Mouse (Mus musculus): ENCODE data around the gene Tceal5. TPM values are rescaled to one million over a fixed set of nuclear protein-coding genes. Genes with fewer than 3 reads are reported as not detected.
"Not testable (repeated sequence)": the region's sequence is repeated elsewhere in the genome, so short reads cannot be mapped to it uniquely, and the experiment has no call there.

Gene Tceal5
- 1 to 10 TPM; 5.6 to 6.5 TPM for total RNA-seq (2021)

- DNase-seq, result peak; percentile 13 to 23
- intact Hi-C loops (cut with DNase I), result no loop called here
Observed at GRCm38 (mm10) chrX:136203664-136204066, at the start of gene Tceal5. Tceal5 (minus strand) TSS chrX:136203876.

- intact Hi-C loops (cut with DNase I), result no loop called here
- DNase-seq, result no peak
Observed at GRCm38 (mm10) chrX:136252023-136252729, 48.5 kb upstream of the Tceal5 start.

GRCm38 (mm10) chrX:136249671-136250070 is 46.0 kb upstream of the Tceal5 start:
- intact Hi-C loops (cut with DNase I), result no loop called here
- no peak for DNase-seq

GRCm38 (mm10) chrX:136248811-136249210 is 45.1 kb upstream of the Tceal5 start:
- intact Hi-C loops (cut with DNase I), result no loop called here

DNA sequence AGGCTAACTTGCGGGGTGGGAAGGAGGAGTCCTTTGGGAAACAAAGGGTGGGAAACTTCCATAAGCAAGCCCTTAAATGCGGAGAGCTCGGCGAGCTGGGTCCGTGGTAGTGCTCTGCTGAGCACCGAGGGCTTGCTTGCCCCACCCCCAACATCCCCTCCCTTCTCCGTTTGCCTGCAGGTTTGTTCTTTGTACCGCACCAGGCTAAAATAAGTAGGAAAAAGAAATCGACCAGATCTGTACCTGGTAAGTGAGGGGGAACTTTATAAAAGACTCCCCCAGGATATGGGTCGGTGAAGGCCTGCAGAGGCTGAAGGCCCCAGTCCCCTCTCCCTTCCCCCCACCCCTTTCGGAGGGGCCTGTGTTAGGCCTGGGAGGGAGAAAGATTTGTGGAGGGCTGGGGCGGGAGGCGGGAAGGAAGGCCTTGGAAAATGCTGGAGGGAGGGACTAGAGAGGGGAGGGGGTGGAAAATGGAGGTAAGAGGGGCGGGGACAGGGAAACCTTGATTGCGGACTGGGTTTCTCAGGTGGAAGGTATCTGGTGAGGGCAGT is 41.9 kb upstream of the Tceal5 start:
- intact Hi-C loops (cut with DNase I), result no loop called here
- DNase-seq, result peak; percentile 19 to 24

More at GRCm38 (mm10) chrX:136248811-136249210, 45.1 kb upstream of the Tceal5 start:
- DNase-seq, result no peak

DNA sequence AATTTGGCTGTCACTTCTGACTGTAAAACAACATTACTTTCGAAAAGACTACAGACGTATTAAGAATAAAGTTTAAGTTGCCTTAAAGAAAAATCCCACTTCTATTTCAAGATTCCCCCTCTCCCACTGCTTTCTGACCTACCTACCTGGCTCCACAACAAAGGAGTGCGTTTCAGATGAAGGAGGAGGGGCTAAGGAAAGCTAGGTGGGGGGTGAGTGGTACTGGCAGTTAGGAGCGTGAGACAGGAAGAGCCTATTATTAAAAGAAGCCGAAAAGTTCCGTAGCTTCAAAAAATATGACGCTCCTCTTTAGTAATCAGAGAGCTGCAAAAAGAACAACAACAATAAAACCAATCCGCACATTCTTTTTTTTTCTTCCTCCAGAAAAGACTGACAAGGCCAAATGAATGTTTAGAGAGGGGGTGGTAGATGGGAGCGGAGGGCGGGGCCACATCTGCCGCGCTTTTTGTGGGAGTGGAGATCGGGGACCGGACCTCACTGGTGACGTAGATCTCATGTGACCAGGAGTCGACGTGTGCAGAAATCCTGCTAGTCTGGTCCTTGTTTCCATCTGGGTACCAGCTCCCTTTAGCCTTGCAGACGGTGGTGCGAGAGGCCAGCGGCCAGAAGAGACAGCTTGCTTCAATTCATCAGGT is 41.0 kb upstream of the Tceal5 start, which contains the start of gene Tceal9:
Gene Tceal9, plus strand, starts transcription at position 506 of the 656 bp plus-strand sequence.
- intact Hi-C loops (cut with DNase I), result no loop called here
- DNase-seq, result peak; percentile 77 to 79

DNA sequence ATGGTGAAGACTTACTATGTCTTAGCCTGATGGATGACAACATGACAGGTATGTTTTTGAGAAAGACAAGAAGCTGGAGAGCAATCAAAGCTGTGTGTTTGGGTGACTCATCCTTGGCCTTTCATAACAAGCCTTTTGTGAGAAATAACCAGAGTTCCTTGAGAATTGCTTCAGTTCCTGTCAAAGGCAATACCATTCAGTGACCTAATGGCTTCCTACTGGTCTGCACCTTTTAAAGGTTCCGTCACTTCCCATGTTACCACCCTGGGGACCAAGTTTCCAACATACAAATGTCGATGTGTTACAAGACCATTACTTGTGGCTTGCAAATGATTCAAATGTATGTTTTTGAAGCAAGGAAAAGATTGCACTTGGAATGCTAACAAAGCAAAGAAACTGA is 39.5 kb upstream of the Tceal5 start:
- DNase-seq, result no peak
- intact Hi-C loops (cut with DNase I), result no loop called here

DNA sequence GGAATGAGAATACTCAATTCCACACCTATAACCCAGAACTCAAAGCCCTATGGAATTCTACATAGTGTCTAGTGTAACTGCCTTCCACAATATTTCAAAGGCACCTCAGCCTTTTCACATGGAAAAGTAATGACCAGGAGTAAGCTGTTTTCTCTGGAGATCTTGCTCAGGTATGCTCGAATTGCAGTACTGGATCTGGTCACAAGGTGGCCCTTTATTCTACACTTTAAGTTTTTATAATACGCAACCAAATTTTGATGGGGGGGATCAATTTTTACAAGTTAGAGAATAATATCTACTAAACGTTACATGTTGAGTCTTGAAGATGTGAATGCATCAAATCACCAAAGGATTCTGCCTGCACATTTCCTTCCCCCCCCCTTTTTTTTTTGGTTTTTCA is 34.4 kb upstream of the Tceal5 start:
- intact Hi-C loops (cut with DNase I), result loop anchor here (5.0 kb wide), 1 partner anchor 84 kb away; no protein-coding TSS in a partner anchor
- DNase-seq, result peak; percentile 35 to 43

GRCm38 (mm10) chrX:136227768-136228167 is 24.1 kb upstream of the Tceal5 start:
- peak; percentile 19 to 24 for DNase-seq

DNA sequence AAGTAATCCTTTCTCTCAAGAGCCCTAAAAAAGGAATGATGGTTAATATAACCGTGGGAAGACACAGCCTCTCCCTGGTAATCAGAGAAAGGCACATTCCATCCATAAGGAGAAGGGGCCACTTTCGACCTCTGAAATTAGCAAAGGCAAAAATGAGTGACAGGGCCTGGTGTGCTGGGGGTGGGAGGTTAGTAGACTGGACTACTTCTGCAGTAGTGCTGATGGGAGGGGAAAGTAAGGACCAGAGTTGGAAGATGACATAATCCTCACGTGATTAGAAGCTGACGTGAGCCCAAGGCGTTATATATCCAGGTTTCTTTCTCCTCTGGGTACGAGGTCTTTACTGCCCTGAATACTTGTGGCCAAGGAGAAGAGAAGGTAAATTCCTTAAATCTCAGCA is 20.0 kb upstream of the Tceal5 start:
- no peak for DNase-seq
- intact Hi-C loops (cut with DNase I), result no loop called here

More at GRCm38 (mm10) chrX:136227768-136228167, 24.1 kb upstream of the Tceal5 start:
- intact Hi-C loops (cut with DNase I), result no loop called here

GRCm38 (mm10) chrX:136216303-136216702 is 12.6 kb upstream of the Tceal5 start:
- intact Hi-C loops (cut with DNase I), result no loop called here
- no peak for DNase-seq

- DNase-seq; intact Hi-C loops (cut with DNase I): not testable (repeated sequence)
Observed at GRCm38 (mm10) chrX:136214729-136215677, 11.3 kb upstream of the Tceal5 start, which contains the start of the genes Tceal7 and Bex1. Tceal7 (plus strand) TSS chrX:136214779. Bex1 (minus strand) TSS chrX:136215513.

- DNase-seq, result no peak
- intact Hi-C loops (cut with DNase I), result no loop called here
Observed at GRCm38 (mm10) chrX:136213396-136213795, 9.7 kb upstream of the Tceal5 start.

DNA sequence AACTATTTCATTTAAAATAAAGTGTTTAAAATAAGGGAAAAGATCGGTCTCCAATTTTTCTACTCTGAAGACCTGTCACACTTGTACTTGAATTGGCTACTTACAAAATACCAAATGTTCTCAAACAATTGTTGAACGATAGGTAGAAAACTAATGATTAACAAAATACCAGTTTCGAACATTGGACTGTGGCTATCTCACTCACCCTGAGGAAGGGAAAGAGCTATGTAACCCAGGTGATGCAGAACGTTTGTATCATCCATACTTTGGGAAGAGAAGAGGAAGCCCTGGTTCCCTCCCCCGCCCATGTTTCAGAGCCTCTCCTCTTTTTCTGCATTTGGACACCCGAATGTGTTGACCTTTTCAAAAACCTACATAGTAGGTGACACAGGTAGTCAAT is 730 bp upstream of the Tceal5 start:
- intact Hi-C loops (cut with DNase I), result no loop called here
- no peak for DNase-seq

DNA sequence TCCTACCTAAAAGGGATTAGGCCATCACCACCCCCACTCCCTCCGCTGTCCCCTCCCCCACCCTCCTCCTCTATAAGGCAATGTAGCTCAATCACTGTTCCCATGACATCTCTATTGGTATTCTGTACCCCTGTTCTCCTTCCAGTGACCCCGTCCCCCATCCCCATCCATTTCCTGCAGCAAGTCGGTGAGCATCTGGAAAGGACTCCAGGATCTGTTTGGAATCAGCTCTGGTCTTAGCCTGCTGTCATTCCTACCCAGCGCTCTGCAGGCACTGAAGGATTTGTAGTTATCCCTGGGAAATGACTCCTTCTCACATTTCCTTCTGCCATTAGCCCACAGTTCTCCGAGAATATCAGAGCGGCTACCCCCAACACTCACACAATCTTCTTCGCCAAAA is 419 bp downstream of the Tceal5 start:
- peak in 1 of 2 experiments; percentile 6 for DNase-seq
- intact Hi-C loops (cut with DNase I), result no loop called here

GRCm38 (mm10) chrX:136196873-136197272 is 6.8 kb downstream of the Tceal5 start:
- peak in 1 of 2 experiments; percentile 29 for DNase-seq
- intact Hi-C loops (cut with DNase I), result loop anchor here (1.0 to 5.0 kb wide), 2 partner anchors 107 to 125 kb away; no protein-coding TSS in a partner anchor

DNA sequence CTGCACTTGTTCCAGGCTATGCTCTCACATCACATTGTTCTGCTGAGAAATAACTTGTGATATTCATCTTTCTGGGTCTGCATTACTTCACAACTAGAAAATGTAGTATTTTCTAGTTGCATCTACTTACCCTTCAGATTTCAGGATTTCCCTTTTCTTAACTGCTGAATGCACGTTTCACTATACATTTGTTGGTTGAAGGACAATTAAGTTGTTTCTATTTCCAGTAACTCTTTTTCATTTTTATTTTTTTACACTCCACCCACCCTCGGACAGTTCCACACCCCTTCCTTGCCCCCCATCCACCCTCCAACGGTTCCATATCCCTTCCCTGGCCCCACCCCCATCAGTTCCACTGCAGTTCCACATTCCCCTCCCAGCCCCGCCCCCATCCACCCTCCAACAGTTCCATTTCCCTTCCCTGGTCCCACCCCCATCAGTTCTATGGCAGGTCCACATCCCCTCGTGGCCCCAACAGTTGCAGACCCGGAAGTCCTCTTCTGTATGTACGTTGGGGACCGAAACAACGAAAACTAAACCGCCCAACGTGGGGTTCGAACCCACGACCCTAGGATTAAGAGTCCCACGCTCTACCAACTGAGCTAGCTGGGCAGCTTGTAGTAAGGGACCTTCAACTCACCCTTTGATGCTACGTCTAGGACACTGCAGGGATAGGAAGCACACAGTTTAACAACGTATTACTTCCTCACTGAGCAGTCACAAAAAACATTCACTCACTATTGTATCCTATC is 8.3 kb downstream of the Tceal5 start:
- no peak for DNase-seq
- intact Hi-C loops (cut with DNase I), result loop anchor here (5.0 kb wide), 1 partner anchor 127 kb away; no protein-coding TSS in a partner anchor

DNA sequence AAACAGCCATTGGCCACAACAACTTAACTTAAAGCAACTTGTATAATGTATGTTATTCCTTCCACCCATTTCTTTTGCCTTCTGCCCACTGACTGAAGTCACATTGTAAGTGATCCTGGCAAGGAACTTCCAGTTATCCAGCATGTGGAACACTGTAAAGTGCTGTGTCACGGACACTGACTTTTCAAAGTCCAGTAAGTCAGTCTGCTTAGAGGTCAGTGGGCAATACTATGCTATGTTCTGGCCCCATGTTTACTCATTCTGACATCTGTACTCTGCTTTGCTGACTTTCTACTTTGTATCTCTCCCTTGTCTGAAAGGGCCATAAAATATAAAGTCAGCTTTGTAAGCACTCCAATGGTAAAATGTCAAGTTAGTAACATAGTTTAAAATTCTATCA is 20.6 kb downstream of the Tceal5 start:
- intact Hi-C loops (cut with DNase I), result no loop called here
- no peak for DNase-seq

- intact Hi-C loops (cut with DNase I), result no loop called here
- DNase-seq, result no peak
Observed at GRCm38 (mm10) chrX:136180897-136181553, 22.7 kb downstream of the Tceal5 start.

All from heart, postnatal 10 days (tissue).